Mouse (Mus musculus) bone marrow macrophage, adult 2 months (primary cell): Measurements from ENCODE around the gene Cox14.

Source experiments
- CTCF ChIP-seq: IDR thresholded peaks from 2 replicates; pipeline ENCODE4 v1.5.1; 2012; ENCODE audit warnings: low read depth, mild to moderate bottlenecking, low read length, moderate library complexity
- POLR2A ChIP-seq: IDR thresholded peaks from 2 replicates; pipeline ENCODE4 v1.6.1; 2012; ENCODE audit warnings: mild to moderate bottlenecking, low read depth, low read length, borderline replicate concordance

DNA sequence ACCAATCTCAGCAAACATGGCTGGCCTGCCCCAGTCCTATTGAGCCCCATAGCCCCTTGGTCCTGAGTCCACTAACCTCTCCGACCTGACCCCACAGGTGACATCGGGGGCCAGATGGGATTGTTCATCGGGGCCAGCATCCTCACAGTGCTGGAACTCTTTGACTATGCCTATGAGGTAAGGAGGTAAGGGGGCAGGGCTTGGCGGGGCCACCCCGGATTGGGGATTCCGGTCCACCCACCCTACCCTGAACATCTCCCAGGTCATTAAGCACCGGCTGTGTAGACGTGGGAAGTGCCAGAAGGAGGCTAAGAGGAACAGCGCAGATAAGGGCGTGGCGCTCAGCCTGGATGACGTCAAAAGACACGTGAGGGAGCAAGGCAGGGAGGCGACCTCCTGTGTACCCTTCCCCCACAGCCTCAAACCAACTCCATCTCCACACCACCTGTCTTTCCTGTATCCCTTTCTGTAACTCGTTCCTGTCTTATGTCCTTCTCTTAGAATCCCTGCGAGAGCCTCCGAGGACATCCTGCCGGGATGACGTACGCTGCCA is 26.8 kb upstream of the Cox14 start:
- no peak for TF ChIP-seq POLR2A
- TF ChIP-seq CTCF = no peak
